Mouse (Mus musculus) CH12.LX (cell line): Measurements from ENCODE around the gene Phb. TPM values are rescaled to one million over a fixed set of nuclear protein-coding genes. Genes with fewer than 3 reads are reported as not detected.

Source experiments
- DNase-seq: peaks from one replicate; pipeline ENCODE4 v3.0.0-alpha.2; 2013; ENCODE audit errors: extremely low read depth
- H3K27ac ChIP-seq: 2 replicates; pipeline ENCODE4 v1.5.1; 2012; ENCODE audit warnings: low read depth, mild to moderate bottlenecking, control low read depth, moderate library complexity; ENCODE audit not compliant: insufficient read depth
- H3K27me3 ChIP-seq: replicated peaks from 2 replicates; pipeline ENCODE3; 2012; ENCODE audit warnings: inconsistent platforms
- H3K36me3 ChIP-seq, 2 experiments: replicated peaks in 1 of 2; 2 replicates each; pipeline versions ENCODE3 to v1.6.1; 2012; ENCODE audit warnings: inconsistent platforms in 1 of 2, low read length in 1 of 2, mild to moderate bottlenecking in 1 of 2, mixed read lengths in 1 of 2, moderate library complexity in 1 of 2; ENCODE audit not compliant: control insufficient read depth in 1 of 2, insufficient read depth in 1 of 2
- H3K4me1 ChIP-seq, 2 experiments: 2 replicates each; pipeline ENCODE4 v1.6.1; 2012; ENCODE audit warnings: inconsistent platforms in 1 of 2, moderate library complexity in 1 of 2; ENCODE audit not compliant: insufficient read depth in 2 of 2, control insufficient read depth in 1 of 2
- H3K4me2 ChIP-seq: 2 replicates; pipeline ENCODE4 v1.6.1; 2012; ENCODE audit warnings: low read depth, mild to moderate bottlenecking, control low read depth; ENCODE audit not compliant: poor library complexity, insufficient read depth, severe bottlenecking
- H3K4me3 ChIP-seq, 3 experiments: fragments of 150-350 bp in 1 of 3; sonication (generic) in 1 of 3; replicated peaks in 1 of 3; 2 replicates each; pipeline versions ENCODE3 to v1.5.1; 2011 to 2012; ENCODE audit warnings: low read depth in 2 of 3, low read length in 2 of 3, mild to moderate bottlenecking in 2 of 3, moderate library complexity in 2 of 3, control low read depth in 1 of 3, improper control_type of control experiment in 1 of 3, inconsistent platforms in 1 of 3, mixed read lengths in 1 of 3; ENCODE audit not compliant: poor library complexity in 1 of 3
- H3K79me2 ChIP-seq: replicated peaks from 2 replicates; pipeline ENCODE4 v1.6.1; 2012; ENCODE audit warnings: mild to moderate bottlenecking, moderate library complexity; ENCODE audit not compliant: control insufficient read depth, poor library complexity, insufficient read depth, severe bottlenecking; ENCODE audit errors: extremely low read depth
- H3K9ac ChIP-seq: 2 replicates; pipeline ENCODE4 v1.6.1; 2012; ENCODE audit warnings: low read depth, mild to moderate bottlenecking, control low read depth, moderate library complexity; ENCODE audit not compliant: insufficient read depth
- H3K9me3 ChIP-seq: replicated peaks from 2 replicates; pipeline ENCODE3; 2012; ENCODE audit warnings: low read length, inconsistent platforms, mixed read lengths
- BHLHE40 ChIP-seq: IDR thresholded peaks from 2 replicates; pipeline ENCODE4 v1.6.1; 2011; ENCODE audit warnings: mild to moderate bottlenecking, low read depth, low read length, improper control_type of control experiment
- CHD2 ChIP-seq: IDR thresholded peaks from 2 replicates; pipeline ENCODE4 v1.6.1; 2011; ENCODE audit warnings: low read length, improper control_type of control experiment
- CTCF ChIP-seq, 2 experiments: IDR thresholded peaks in 1 of 2; conservative IDR thresholded peaks in 1 of 2; 2 replicates each; pipeline ENCODE4 v1.5.1; 2011 to 2012; ENCODE audit warnings: low read depth in 2 of 2, low read length in 2 of 2, improper control_type of control experiment in 1 of 2, inconsistent platforms in 1 of 2, mild to moderate bottlenecking in 1 of 2, moderate library complexity in 1 of 2
- ELF1 ChIP-seq: IDR thresholded peaks from 2 replicates; pipeline ENCODE4 v1.6.1; 2014; ENCODE audit warnings: low read depth, mild to moderate bottlenecking, inconsistent platforms, low read length, improper control_type of control experiment
- EP300 ChIP-seq: IDR thresholded peaks from 2 replicates; pipeline ENCODE4 v1.6.1; 2011; ENCODE audit warnings: low read length, improper control_type of control experiment
- HCFC1 ChIP-seq: IDR thresholded peaks from 2 replicates; pipeline ENCODE4 v1.6.1; 2012; ENCODE audit warnings: low read depth, mild to moderate bottlenecking, inconsistent platforms, low read length, improper control_type of control experiment
- JUN ChIP-seq: IDR thresholded peaks from 2 replicates; pipeline ENCODE4 v1.6.1; 2011; ENCODE audit warnings: low read depth, mild to moderate bottlenecking, low read length, improper control_type of control experiment, moderate library complexity; ENCODE audit not compliant: insufficient read depth
- JUND ChIP-seq: conservative IDR thresholded peaks from 2 replicates; pipeline ENCODE4 v1.6.1; 2011; ENCODE audit warnings: low read depth, low read length, improper control_type of control experiment
- MAX ChIP-seq: IDR thresholded peaks from 2 replicates; pipeline ENCODE4 v1.6.1; 2011; ENCODE audit warnings: low read length, improper control_type of control experiment
- MAZ ChIP-seq: IDR thresholded peaks from 2 replicates; pipeline ENCODE4 v1.6.1; 2012; ENCODE audit warnings: low read depth, mild to moderate bottlenecking, inconsistent platforms, low read length, improper control_type of control experiment, moderate library complexity
- MEF2A ChIP-seq: IDR thresholded peaks from 2 replicates; pipeline ENCODE4 v1.6.1; 2014; ENCODE audit warnings: low read depth, mild to moderate bottlenecking, inconsistent platforms, low read length, improper control_type of control experiment, borderline replicate concordance
- RCOR1 ChIP-seq: conservative IDR thresholded peaks from 2 replicates; pipeline ENCODE4 v1.6.1; 2012; ENCODE audit warnings: low read depth, mild to moderate bottlenecking, inconsistent platforms, low read length, improper control_type of control experiment
- SIN3A ChIP-seq: IDR thresholded peaks from 2 replicates; pipeline ENCODE4 v1.6.1; 2012; ENCODE audit warnings: low read length, improper control_type of control experiment, inconsistent platforms
- TBP ChIP-seq: conservative IDR thresholded peaks from 2 replicates; pipeline ENCODE4 v1.6.1; 2011; ENCODE audit warnings: low read depth, low read length, improper control_type of control experiment
- TCF12 ChIP-seq: IDR thresholded peaks from 2 replicates; pipeline ENCODE4 v1.6.1; 2014; ENCODE audit warnings: low read depth, mild to moderate bottlenecking, inconsistent platforms, low read length, improper control_type of control experiment
- UBTF ChIP-seq: IDR thresholded peaks from 2 replicates; pipeline ENCODE4 v1.6.1; 2012; ENCODE audit warnings: low read depth, mild to moderate bottlenecking, inconsistent platforms, low read length, improper control_type of control experiment, moderate library complexity
- ZKSCAN1 ChIP-seq: IDR thresholded peaks from 2 replicates; pipeline ENCODE4 v1.6.1; 2012; ENCODE audit warnings: low read depth, inconsistent platforms, low read length, improper control_type of control experiment, borderline replicate concordance
- dilution Hi-C: fragments of 300-500 bp; cut with MboI; formaldehyde crosslinking; loops from 2 replicates; pipeline ENCODE4 v1.14.3; 2020; ENCODE audit warnings: low sequenced_read_pairs; ENCODE audit not compliant: extremely low pct_unique_long_range_greater_than_20kb, extremely low pct_ligation_motif_present
- in situ Hi-C: fragments of 300-500 bp; cut with MboI; formaldehyde crosslinking; loops from 3 replicates; pipeline ENCODE4 v1.14.3; 2019; ENCODE audit warnings: low sequenced_read_pairs, low pct_ligation_motif_present, low pct_unique_long_range_greater_than_20kb, mixed read lengths
- polyA plus RNA-seq: library from polyadenylated mRNA; unstranded; fragments of >175 nt; gene quantifications from 2 replicates; pipeline ENCODE4 v1.2.1, GENCODE M21; 2012; ENCODE audit warnings: low read depth; ENCODE audit not compliant: insufficient read length
- total RNA-seq, 2 experiments: library from RNA; depleted of rRNA; stranded (reverse); fragments of 300-350 nt in 1 of 2; fragments of >200 nt in 1 of 2; gene quantifications; 2 replicates each; pipeline ENCODE4 v1.2.3; 2012 to 2014

The Phb gene
- total and polyA plus RNA-seq, 3 experiments, result 405 to 699 (median 512) TPM

DNA sequence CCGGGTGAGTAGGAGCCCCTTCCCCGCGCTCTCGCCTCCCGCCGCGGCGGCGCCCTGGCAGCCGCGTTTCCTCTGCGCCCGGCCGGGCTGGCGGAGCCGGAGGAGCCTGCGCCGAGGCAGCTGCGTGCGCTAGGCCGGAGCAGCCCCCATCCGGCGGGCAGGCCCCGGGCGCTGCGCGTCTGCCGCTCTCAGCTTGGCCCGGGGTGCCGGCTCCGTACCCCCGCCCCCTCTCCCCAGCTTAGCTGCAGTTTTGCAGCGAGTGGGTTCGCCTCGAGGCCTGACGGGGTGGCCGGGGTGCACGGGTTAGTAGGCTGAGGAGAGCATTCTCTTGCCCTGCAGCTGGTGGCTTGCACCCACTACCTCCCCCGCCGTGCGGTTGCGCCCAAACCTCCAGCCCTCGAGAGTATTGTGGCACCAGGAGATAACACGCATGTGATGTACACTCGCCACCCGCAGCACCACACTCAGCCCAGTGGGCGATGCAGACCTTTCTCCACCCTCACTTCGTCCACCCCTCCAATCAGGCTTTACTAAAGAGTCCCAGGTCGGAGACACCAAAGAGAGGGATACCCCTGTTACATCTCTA is 46.6 kb downstream of the Phb start (continued):
- TF ChIP-seq RCOR1, result no peak
- TF ChIP-seq MEF2A, result peak; percentile 15; the same call in 1 of the 2 replicates
- TF ChIP-seq EP300, result no peak
- no peak; the same call in 1 of the 2 replicates for TF ChIP-seq CHD2

DNA sequence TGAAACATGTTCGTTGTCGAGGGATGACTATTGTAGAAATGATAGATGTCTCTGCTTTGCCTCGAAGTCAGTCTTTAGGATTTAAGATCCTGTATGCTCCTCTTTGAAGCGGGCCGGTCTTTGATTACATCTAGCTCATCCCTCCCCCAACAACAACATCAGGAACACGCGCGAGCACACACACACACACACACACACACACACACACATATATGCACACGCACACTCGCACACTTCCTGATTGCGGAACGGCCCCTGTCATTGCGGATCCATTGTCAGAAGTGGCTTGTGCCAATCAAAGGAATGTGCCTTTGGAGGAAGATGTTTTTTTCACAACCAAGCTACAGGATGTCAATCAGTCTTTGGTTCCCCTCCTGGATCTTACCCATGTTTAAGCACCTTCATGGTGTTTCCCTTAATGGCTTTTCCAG is 47.1 kb downstream of the Phb start:
- Histone ChIP-seq H3K27ac (no peak overlapping the region), H3K79me2 (peaks cover 25% of the 10 kb centered on the region), H3K27me3 (peaks cover 2% of the 10 kb centered on the region), H3K4me1 (peaks cover 6 to 32% of the 10 kb centered on the region in 2 experiments; a peak in 3 of 4 replicates), H3K4me3 (peak overlapping the region; percentile 89 to 92 (median 90)), H3K4me2 (peak overlapping the region; percentile 99), H3K9me3 (no peaks in the 10 kb centered on the region), H3K9ac (peak overlapping the region; percentile 89), H3K36me3 (peaks cover 0 to 4% of the 10 kb centered on the region in 2 experiments)
- TF ChIP-seq ELF1, result peak; percentile 49; the same call in 1 of the 2 replicates
- TF ChIP-seq UBTF, result no peak
- TF ChIP-seq BHLHE40, result peak; percentile 17; the same call in 1 of the 2 replicates
- TF ChIP-seq TBP, result no peak
- TF ChIP-seq MAZ, result no peak
- TF ChIP-seq JUN, result no peak
- TF ChIP-seq SIN3A, result peak; percentile 30; the same call in 1 of the 2 replicates
- no peak for TF ChIP-seq CTCF (conservative IDR thresholded peaks at IDR 0.05 in 1 of 2, IDR thresholded peaks at IDR 0.05 in 1 of 2; ENCODE audit: low read depth in 2 of 2, low read length in 2 of 2)
- TF ChIP-seq HCFC1, result no peak
- in situ Hi-C loops (no loop called here), dilution Hi-C loops (no loop called here)
- peak; percentile 29 for DNase-seq

GRCm38 (mm10) chr11:95714411-95714810 is 47.7 kb downstream of the Phb start:
- peak overlapping the region; percentile 89 for H3K9ac ChIP-seq
- peaks cover 0 to 4% of the 10 kb centered on the region in 2 experiments for H3K36me3 ChIP-seq
- in situ Hi-C loops (no loop called here), dilution Hi-C loops (no loop called here)
- peaks cover 2% of the 10 kb centered on the region for H3K27me3 ChIP-seq
- DNase-seq, result no peak
- H3K4me1 ChIP-seq, result peaks cover 6 to 33% of the 10 kb centered on the region in 2 experiments; a peak in 3 of 4 replicates
- peak overlapping the region; percentile 89 to 92 (median 90) for H3K4me3 ChIP-seq
- H3K79me2 ChIP-seq, result peaks cover 28% of the 10 kb centered on the region
- TF ChIP-seq CHD2 (no peak), JUND (no peak), TCF12 (no peak), ZKSCAN1 (no peak), MEF2A (no peak), MAX (no peak), TBP (no peak)
- TF ChIP-seq, all 38 proteins: peak for 0
- no peaks in the 10 kb centered on the region for H3K9me3 ChIP-seq
- peak overlapping the region; percentile 99 for H3K4me2 ChIP-seq
- H3K27ac ChIP-seq, result no peak overlapping the region
